Mouse (Mus musculus): ENCODE measurements around the gene Steap3.
A peak's percentile ranks its signal among the peaks of the same experiment; 100 is the strongest.

Gene Steap3

GRCm38 (mm10) chr1:120251193-120251592 is 21.3 kb downstream of the Steap3 start:
- DNase-seq (ENCODE audit: low read depth, low spot score) = no peak

GRCm38 (mm10) chr1:120250586-120250985 is 21.9 kb downstream of the Steap3 start:
- DNase-seq (ENCODE audit: low read depth, low spot score) = no peak

- no peak for DNase-seq (ENCODE audit: low read depth, low spot score)
These were observed 22.7 kb downstream of the Steap3 start for GRCm38 (mm10) chr1:120249842-120250241.

- no peak for DNase-seq (ENCODE audit: low read depth, low spot score)
These were observed 24.3 kb downstream of the Steap3 start for GRCm38 (mm10) chr1:120248156-120248555.

- no peak for DNase-seq (ENCODE audit: low read depth, low spot score)
These were observed 25.2 kb downstream of the Steap3 start for GRCm38 (mm10) chr1:120247351-120247750.

- no peak for DNase-seq (ENCODE audit: low read depth, low spot score)
These were observed 25.6 kb downstream of the Steap3 start for GRCm38 (mm10) chr1:120246946-120247345.

GRCm38 (mm10) chr1:120245661-120246131 is 26.8 kb downstream of the Steap3 start:
- no peak for DNase-seq (ENCODE audit: low read depth, low spot score)

- no peak for DNase-seq (ENCODE audit: low read depth, low spot score)
These were observed 27.9 kb downstream of the Steap3 start for GRCm38 (mm10) chr1:120244646-120245045.

- DNase-seq (ENCODE audit: low read depth, low spot score) = no peak
These were observed 28.5 kb downstream of the Steap3 start for GRCm38 (mm10) chr1:120243987-120244386.

GRCm38 (mm10) chr1:120237068-120237467 is 35.4 kb downstream of the Steap3 start:
- DNase-seq (ENCODE audit: low read depth, low spot score) = no peak

GRCm38 (mm10) chr1:120236424-120236823 is 36.1 kb downstream of the Steap3 start:
- no peak for DNase-seq (ENCODE audit: low read depth, low spot score)

GRCm38 (mm10) chr1:120235631-120236215 is 36.8 kb downstream of the Steap3 start:
- no peak for DNase-seq (ENCODE audit: low read depth, low spot score)

- DNase-seq (ENCODE audit: low read depth, low spot score) = no peak
These were observed 40.3 kb downstream of the Steap3 start for GRCm38 (mm10) chr1:120232170-120232569.

- peak; percentile 11 for DNase-seq (ENCODE audit: low read depth, low spot score)
These were observed 41.2 kb downstream of the Steap3 start for GRCm38 (mm10) chr1:120231334-120231733.

- DNase-seq (ENCODE audit: low read depth, low spot score) = no peak
These were observed 42.6 kb downstream of the Steap3 start for GRCm38 (mm10) chr1:120229723-120230471.

GRCm38 (mm10) chr1:120223613-120224012 is 48.9 kb downstream of the Steap3 start:
- DNase-seq (ENCODE audit: low read depth, low spot score) = no peak

- DNase-seq (ENCODE audit: low read depth, low spot score) = no peak
These were observed 51.2 kb downstream of the Steap3 start for GRCm38 (mm10) chr1:120221285-120221684.

- no peak for DNase-seq (ENCODE audit: low read depth, low spot score)
These were observed 51.7 kb downstream of the Steap3 start for GRCm38 (mm10) chr1:120220841-120221240.

- DNase-seq (ENCODE audit: low read depth, low spot score) = no peak
These were observed 63.8 kb downstream of the Steap3 start for GRCm38 (mm10) chr1:120208502-120209230.

GRCm38 (mm10) chr1:120207568-120207967 is 64.9 kb downstream of the Steap3 start:
- no peak for DNase-seq (ENCODE audit: low read depth, low spot score)

- DNase-seq (ENCODE audit: low read depth, low spot score) = no peak
These were observed 67.7 kb downstream of the Steap3 start for GRCm38 (mm10) chr1:120204834-120205233.

GRCm38 (mm10) chr1:120203836-120204235 is 68.7 kb downstream of the Steap3 start:
- DNase-seq (ENCODE audit: low read depth, low spot score) = no peak

Data from CD4-positive, CD25-positive, alpha-beta regulatory T cell, adult 2 months (primary cell).